Mouse (Mus musculus) forebrain, embryonic 16.5 days (tissue): ENCODE measurements around the gene Cbarp. TPM values are rescaled to one million over a fixed set of nuclear protein-coding genes. Genes with fewer than 3 reads are reported as not detected.
A peak's percentile ranks its signal among the peaks of the same experiment; 100 is the strongest.

Source experiments
- ATAC-seq: fragments of 200-750 bp; cut with Nextera tagmentation; 2 replicates; pipeline ENCODE4 v1.8.0; 2017; ENCODE audit warnings: mild to moderate bottlenecking, moderate library complexity
- H3K27ac ChIP-seq: fragments of 300-500 bp; sonication (generic); 2 replicates; pipeline ENCODE4 v1.5.1; 2014; ENCODE audit warnings: low read length, control low read depth
- H3K27me3 ChIP-seq: fragments of 300-500 bp; sonication (generic); replicated peaks from 2 replicates; pipeline ENCODE4 v1.6.1; 2014; ENCODE audit warnings: low read length; ENCODE audit not compliant: control insufficient read depth, insufficient read depth
- H3K36me3 ChIP-seq: fragments of 300-500 bp; sonication (generic); 2 replicates; pipeline ENCODE4 v1.6.1; 2014; ENCODE audit not compliant: control insufficient read depth, insufficient read depth
- H3K4me1 ChIP-seq: fragments of 300-500 bp; sonication (generic); replicated peaks from 2 replicates; pipeline ENCODE4 v1.6.1; 2014; ENCODE audit warnings: low read length; ENCODE audit not compliant: control insufficient read depth, insufficient read depth
- H3K4me2 ChIP-seq: fragments of 300-500 bp; sonication (generic); 2 replicates; pipeline ENCODE4 v1.6.1; 2014; ENCODE audit warnings: mild to moderate bottlenecking, low read length, control low read depth
- H3K4me3 ChIP-seq: fragments of 300-500 bp; sonication (generic); replicated peaks from 2 replicates; pipeline ENCODE4 v1.5.1; 2014; ENCODE audit warnings: mild to moderate bottlenecking, low read length, control low read depth
- H3K9ac ChIP-seq: fragments of 300-500 bp; sonication (generic); replicated peaks from 2 replicates; pipeline ENCODE4 v1.6.1; 2014; ENCODE audit warnings: low read depth, low read length, control low read depth
- H3K9me3 ChIP-seq: fragments of 300-500 bp; sonication (generic); 2 replicates; pipeline ENCODE4 v1.6.1; 2016; ENCODE audit warnings: low read length; ENCODE audit not compliant: control insufficient read depth
- WGBS: fragments of 180-500 bp; shearing (Covaris S2); extraction: QIAGEN DNeasy Blood & Tissue Kit; methylation state at CpG from one replicate; pipeline ENCODE4 v1.1.7; 2014; 5-methylcytosine and 5-hydroxymethylcytosine counted together
- polyA plus RNA-seq: library from polyadenylated mRNA; unstranded; fragments of >200 nt; fragmentation: Nextera tagmentation; extraction: Ambion mirVana; gene quantifications from 2 replicates; pipeline ENCODE4 v1.2.1, GENCODE M21; 2015

The Cbarp gene
- 33.0 and 44.5 TPM in 2 replicates for polyA plus RNA-seq

- H3K36me3 ChIP-seq: no peaks in the 10 kb centered on the region
- ATAC-seq: no peak
- H3K4me3 ChIP-seq: peak within 1 kb of the TSS; percentile 90
- peak within 1 kb of the TSS; percentile 38 for H3K9ac ChIP-seq
- no peaks in the 10 kb centered on the region for H3K9me3 ChIP-seq
- peak within 1 kb of the TSS; percentile 99 for H3K4me2 ChIP-seq
- peaks cover 55% of the 10 kb centered on the region for H3K4me1 ChIP-seq
- no peaks in the 10 kb centered on the region for H3K27me3 ChIP-seq
- WGBS: 73% methylated on average over 10 of the region's 10 CpGs
- H3K27ac ChIP-seq: peak within 1 kb of the TSS; percentile 90
Observed at GRCm38 (mm10) chr10:80140666-80141035, at the start of gene Cbarp. Gene Cbarp (minus strand): TSS chr10:80140835.

GRCm38 (mm10) chr10:80189999-80190398, 49.4 kb upstream of the Cbarp start:
- peaks cover 22% of the 10 kb centered on the region for H3K4me1 ChIP-seq
- ATAC-seq: no peak
- peak overlapping the region; percentile 57 for H3K4me3 ChIP-seq
- no peaks in the 10 kb centered on the region for H3K9me3 ChIP-seq
- H3K27ac ChIP-seq: peak overlapping the region; percentile 81
- no peaks in the 10 kb centered on the region for H3K27me3 ChIP-seq
- H3K9ac ChIP-seq: peak overlapping the region; percentile 76
- 4% methylated on average over 21 of the region's 21 CpGs for WGBS
- H3K4me2 ChIP-seq: peak overlapping the region; percentile 60
- peaks cover 20% of the 10 kb centered on the region for H3K36me3 ChIP-seq

GRCm38 (mm10) chr10:80188453-80189024, 47.9 kb upstream of the Cbarp start:
- 70% methylated on average over 15 of the region's 15 CpGs for WGBS
- no peak overlapping the region for H3K4me2 ChIP-seq

GRCm38 (mm10) chr10:80187739-80188138, 47.1 kb upstream of the Cbarp start:
- Histone ChIP-seq H3K4me1 (peaks cover 22% of the 10 kb centered on the region), H3K27me3 (no peaks in the 10 kb centered on the region), H3K27ac (no peak overlapping the region), H3K4me2 (no peak overlapping the region), H3K36me3 (peaks cover 20% of the 10 kb centered on the region), H3K4me3 (no peak overlapping the region), H3K9me3 (no peaks in the 10 kb centered on the region), H3K9ac (no peak overlapping the region)
- no peak for ATAC-seq
- WGBS: 86% methylated on average over 10 of the region's 10 CpGs

More at GRCm38 (mm10) chr10:80188453-80189024, 47.9 kb upstream of the Cbarp start:
- H3K4me1 ChIP-seq: peaks cover 22% of the 10 kb centered on the region
- H3K27ac ChIP-seq: no peak overlapping the region
- H3K27me3 ChIP-seq: no peaks in the 10 kb centered on the region
- ATAC-seq: no peak
- H3K9me3 ChIP-seq: no peaks in the 10 kb centered on the region
- no peak overlapping the region for H3K4me3 ChIP-seq
- H3K9ac ChIP-seq: peak overlapping the region; percentile 1; the same call in 1 of the 2 replicates
- peaks cover 20% of the 10 kb centered on the region for H3K36me3 ChIP-seq

GRCm38 (mm10) chr10:80186649-80187048, 46.0 kb upstream of the Cbarp start:
- Histone ChIP-seq H3K9me3 (no peaks in the 10 kb centered on the region), H3K4me2 (no peak overlapping the region), H3K4me1 (peaks cover 28% of the 10 kb centered on the region), H3K9ac (no peak overlapping the region), H3K4me3 (no peak overlapping the region), H3K27me3 (no peaks in the 10 kb centered on the region), H3K36me3 (peaks cover 20% of the 10 kb centered on the region), H3K27ac (no peak overlapping the region)
- WGBS: 47% methylated on average over 27 of the region's 27 CpGs
- no peak for ATAC-seq

GRCm38 (mm10) chr10:80182547-80182946, 41.9 kb upstream of the Cbarp start:
- Histone ChIP-seq H3K36me3 (peaks cover 7% of the 10 kb centered on the region), H3K4me3 (no peak overlapping the region), H3K9ac (no peak overlapping the region), H3K9me3 (no peaks in the 10 kb centered on the region), H3K4me2 (no peak overlapping the region), H3K27me3 (no peaks in the 10 kb centered on the region), H3K4me1 (peaks cover 23% of the 10 kb centered on the region), H3K27ac (no peak overlapping the region)
- ATAC-seq: no peak
- 92% methylated on average over 7 of the region's 7 CpGs for WGBS

- WGBS: 48% methylated on average over 5 of the region's 5 CpGs
- H3K4me3 ChIP-seq: peak overlapping the region; percentile 66
- H3K9me3 ChIP-seq: no peaks in the 10 kb centered on the region
- ATAC-seq: no peak
- peak overlapping the region; percentile 90 for H3K4me2 ChIP-seq
- no peaks in the 10 kb centered on the region for H3K36me3 ChIP-seq
- H3K27ac ChIP-seq: no peak overlapping the region
- no peaks in the 10 kb centered on the region for H3K27me3 ChIP-seq
- peak overlapping the region; percentile 82 for H3K9ac ChIP-seq
- peaks cover 24% of the 10 kb centered on the region for H3K4me1 ChIP-seq
Observed at GRCm38 (mm10) chr10:80180823-80181222, 40.2 kb upstream of the Cbarp start.

- H3K9me3 ChIP-seq: no peaks in the 10 kb centered on the region
- no peaks in the 10 kb centered on the region for H3K36me3 ChIP-seq
- H3K4me1 ChIP-seq: peaks cover 27% of the 10 kb centered on the region
- peak overlapping the region; percentile 90 for H3K4me2 ChIP-seq
- WGBS: 40% methylated on average over 6 of the region's 6 CpGs
- peak overlapping the region; percentile 82 for H3K9ac ChIP-seq
- H3K4me3 ChIP-seq: peak overlapping the region; percentile 66
- ATAC-seq: no peak
- no peaks in the 10 kb centered on the region for H3K27me3 ChIP-seq
- no peak overlapping the region for H3K27ac ChIP-seq
Observed at GRCm38 (mm10) chr10:80180288-80180687, 39.7 kb upstream of the Cbarp start.

- Histone ChIP-seq H3K9me3 (no peaks in the 10 kb centered on the region), H3K4me3 (peak within 1 kb of the TSS; percentile 66), H3K9ac (peak within 1 kb of the TSS; percentile 82), H3K36me3 (no peaks in the 10 kb centered on the region), H3K27ac (peak within 1 kb of the TSS; percentile 78), H3K4me2 (peak within 1 kb of the TSS; percentile 90), H3K4me1 (peaks cover 27% of the 10 kb centered on the region), H3K27me3 (no peaks in the 10 kb centered on the region)
- 1% methylated on average over 86 of the region's 106 CpGs for WGBS
- peak; percentile 83 for ATAC-seq
Observed at GRCm38 (mm10) chr10:80179068-80180051, 38.7 kb upstream of the Cbarp start, which contains the start of gene Efna2. Gene Efna2 (plus strand): TSS chr10:80179482.
